Mouse (Mus musculus) thymus, postnatal 10 days (tissue): ENCODE measurements around the gene Preb.

Experiments used
- DNase-seq, 2 experiments: peaks; one replicate each; pipeline ENCODE4 v3.0.0; 2021; ENCODE audit warnings: low spot score in 2 of 2

Gene Preb

DNA sequence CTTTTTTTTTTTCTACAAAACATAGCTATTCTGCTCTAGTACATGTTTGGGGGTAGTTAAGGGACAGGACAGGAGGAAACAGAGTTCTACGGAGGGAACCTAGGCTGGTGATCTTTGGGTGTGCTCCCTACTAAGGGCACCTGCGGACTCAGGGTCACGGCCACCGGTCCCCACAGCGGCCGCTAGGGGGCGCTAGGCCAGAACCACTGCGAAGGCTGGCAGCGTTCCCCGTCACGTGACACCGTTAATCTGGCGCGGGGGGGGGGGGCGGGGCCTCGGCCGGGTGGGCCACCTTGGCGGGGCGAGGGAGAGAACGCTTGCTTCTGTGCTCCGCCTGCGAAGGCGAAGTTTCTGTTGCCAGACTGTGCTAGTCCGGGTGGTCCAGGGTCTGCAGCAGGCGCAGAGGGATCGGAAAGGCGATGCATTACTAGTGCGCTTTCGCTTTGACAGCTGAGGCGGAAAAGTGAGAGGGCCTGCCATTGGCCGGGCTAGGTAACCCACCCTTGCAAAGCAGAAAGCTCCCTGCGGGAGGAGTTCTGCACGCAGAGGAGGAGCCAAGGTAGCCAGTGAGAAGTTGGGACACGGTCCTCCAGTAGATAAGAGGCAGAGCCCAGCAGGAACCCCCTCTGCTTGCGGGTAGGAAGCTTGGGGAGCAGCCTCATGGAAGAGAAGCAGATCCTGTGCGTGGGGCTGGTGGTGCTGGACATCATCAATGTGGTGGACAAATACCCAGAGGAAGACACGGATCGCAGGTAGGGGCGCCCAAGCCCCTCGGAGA, 38.7 kb downstream of the Preb start, which contains the start of gene Khk:
Khk (plus strand) TSS at position 176 of the 778 bp plus-strand sequence.
- peak; percentile 88 to 98 for DNase-seq

DNA sequence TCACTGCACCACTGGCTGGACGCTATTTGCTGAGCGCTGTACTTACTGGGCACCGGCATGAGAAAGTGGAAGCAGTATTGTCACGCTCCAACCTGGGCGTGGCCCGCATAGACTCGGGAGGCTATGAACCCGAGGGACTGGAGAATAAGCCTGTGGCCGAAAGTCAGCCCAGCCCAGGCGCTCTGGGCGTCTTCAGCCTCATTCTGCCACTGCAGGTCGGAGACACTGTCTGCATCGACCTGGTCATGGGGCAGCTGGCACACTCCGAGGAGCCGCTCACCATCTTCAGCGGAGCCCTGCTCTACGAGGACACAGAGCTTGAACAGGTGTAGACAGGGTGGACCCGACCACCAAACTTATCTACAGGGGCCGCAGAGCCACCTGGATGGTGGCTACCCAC, 39.5 kb downstream of the Preb start:
- DNase-seq: no peak

DNA sequence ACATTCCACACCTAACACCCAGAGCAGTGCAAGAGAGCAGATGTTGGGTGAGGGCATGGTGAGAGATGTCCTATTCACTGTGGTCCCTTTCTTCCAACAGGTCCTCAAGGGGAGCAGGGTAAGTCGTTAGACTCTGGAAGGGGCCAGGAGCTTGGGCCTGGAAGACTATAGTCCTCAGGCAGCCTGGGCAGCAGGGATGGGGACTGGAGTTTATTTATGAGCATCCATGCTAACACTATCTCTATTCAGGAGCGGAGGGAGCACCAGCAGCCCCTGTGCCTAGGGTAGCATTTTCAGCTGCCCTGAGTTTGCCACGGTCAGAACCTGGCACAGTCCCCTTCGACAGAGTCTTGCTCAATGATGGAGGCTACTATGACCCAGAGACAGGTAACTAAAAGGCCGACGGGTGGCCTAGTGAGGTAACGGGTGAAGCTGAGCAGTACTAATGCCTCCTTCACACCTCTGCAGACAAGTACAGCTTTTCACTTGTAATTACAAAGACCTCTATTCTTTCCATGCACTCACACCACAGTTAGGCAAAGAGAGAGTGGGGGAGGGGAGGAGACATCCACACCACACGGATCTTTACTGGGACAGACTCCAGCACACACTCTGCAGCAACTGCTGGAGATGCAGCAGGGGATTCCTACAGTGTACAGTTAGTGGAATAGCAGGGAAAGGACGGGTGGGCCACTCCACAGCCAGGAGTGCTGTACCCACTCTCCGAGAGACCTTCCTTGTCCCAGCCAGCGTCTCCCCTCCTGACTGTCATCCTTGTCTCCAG, 40.1 kb downstream of the Preb start:
- no peak for DNase-seq

GRCm38 (mm10) chr5:30918691-30919090, 41.5 kb downstream of the Preb start:
- no peak for DNase-seq

- DNase-seq: no peak
These were observed 42.1 kb downstream of the Preb start for GRCm38 (mm10) chr5:30917891-30918670.

GRCm38 (mm10) chr5:30917348-30917747, 42.8 kb downstream of the Preb start:
- no peak for DNase-seq

- no peak for DNase-seq
These were observed 43.3 kb downstream of the Preb start for GRCm38 (mm10) chr5:30916841-30917240.

- DNase-seq: peak; percentile 70 to 78
These were observed 44.2 kb downstream of the Preb start for GRCm38 (mm10) chr5:30915974-30916433.

- peak; percentile 52 to 55 for DNase-seq
These were observed 44.7 kb downstream of the Preb start for GRCm38 (mm10) chr5:30915456-30915855.

GRCm38 (mm10) chr5:30914849-30915248, 45.3 kb downstream of the Preb start:
- DNase-seq: no peak

- no peak for DNase-seq
These were observed 46.0 kb downstream of the Preb start for GRCm38 (mm10) chr5:30914101-30914635.

- peak; percentile 39 to 40 for DNase-seq
These were observed 46.9 kb downstream of the Preb start, which contains the start of gene Emilin1 for GRCm38 (mm10) chr5:30913060-30913841. TSS of gene Emilin1 (plus strand) at chr5:30913402.

GRCm38 (mm10) chr5:30912156-30912555, 48.0 kb downstream of the Preb start:
- DNase-seq: no peak

DNA sequence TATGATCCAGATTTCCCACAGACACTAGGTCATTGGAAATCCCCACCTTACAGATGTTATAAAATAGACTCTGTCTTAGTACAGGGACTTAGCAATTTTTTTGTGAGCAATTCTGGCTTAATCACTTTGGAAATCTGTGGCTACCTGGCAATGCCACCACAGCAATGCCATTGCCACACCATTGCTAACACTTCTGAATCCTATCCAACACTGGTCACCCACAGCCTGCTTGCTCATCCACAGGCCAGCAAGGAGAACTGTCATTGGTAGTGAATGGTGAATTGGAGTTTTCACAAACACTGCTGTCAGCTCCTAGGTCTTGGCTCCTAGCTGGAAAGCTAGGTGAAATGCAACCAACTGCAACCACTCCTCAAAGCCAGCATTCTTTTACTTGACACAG, 49.7 kb downstream of the Preb start:
- no peak for DNase-seq

GRCm38 (mm10) chr5:30909863-30910262, 50.3 kb downstream of the Preb start:
- no peak for DNase-seq

- DNase-seq: no peak
These were observed 50.9 kb downstream of the Preb start for GRCm38 (mm10) chr5:30909300-30909659.

GRCm38 (mm10) chr5:30908426-30909299, 51.5 kb downstream of the Preb start:
- no peak for DNase-seq

DNA sequence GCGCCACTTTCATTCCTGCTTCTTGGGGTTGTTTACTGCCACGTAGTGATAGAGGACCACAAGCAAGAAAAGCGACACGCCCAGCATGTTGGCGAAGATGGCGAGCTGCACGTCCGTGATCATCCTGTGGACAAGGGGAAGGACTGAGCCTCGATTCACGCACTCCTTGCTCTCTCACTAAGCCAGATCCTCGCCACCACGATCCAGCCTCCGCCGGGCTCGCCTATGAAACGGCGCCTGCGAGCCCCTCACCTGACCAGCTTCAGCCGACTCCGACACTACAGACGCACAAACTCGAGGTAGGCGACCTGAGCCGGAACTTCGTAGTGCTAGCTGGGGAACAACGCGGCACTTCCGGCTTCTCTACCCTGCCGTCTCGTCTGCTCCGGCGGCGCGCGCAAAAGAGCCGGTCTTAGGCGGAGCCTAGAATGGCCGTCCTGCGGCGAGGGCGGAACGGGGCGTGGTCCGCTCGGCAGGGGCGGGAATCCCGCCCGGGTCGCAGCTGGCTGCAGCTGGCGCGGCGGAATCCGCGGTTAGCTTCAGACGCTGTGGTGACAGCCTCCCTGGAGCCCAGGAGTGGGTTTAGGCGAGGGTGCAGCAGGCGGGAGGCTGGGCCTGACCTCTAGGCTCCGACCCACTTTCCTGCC, 52.6 kb downstream of the Preb start, which contains the start of gene Ost4:
Ost4 (minus strand) TSS at position 376 of the 647 bp plus-strand sequence.
- peak; percentile 97 for DNase-seq

GRCm38 (mm10) chr5:30901860-30902259, 58.3 kb downstream of the Preb start:
- DNase-seq: no peak
